Mouse (Mus musculus) left cerebral cortex, adult 11 months (tissue): ENCODE data around the gene Gipc2.
"Not testable (repeated sequence)": the region's sequence is repeated elsewhere in the genome, so short reads cannot be mapped to it uniquely, and the experiment has no call there.

Experiments
- DNase-seq: peaks from one replicate; pipeline ENCODE4 v3.0.0; 2022; ENCODE audit warnings: low spot score

Gipc2 gene

GRCm38 (mm10) chr3:152166099-152166423, at the start of gene Gipc2:
Gipc2 (minus strand) TSS chr3:152166230.
- DNase-seq: no peak

GRCm38 (mm10) chr3:152213416-152213815, 47.4 kb upstream of the Gipc2 start:
- DNase-seq: no peak

GRCm38 (mm10) chr3:152211731-152212279, 45.8 kb upstream of the Gipc2 start:
- no peak for DNase-seq

- no peak for DNase-seq
Observed at GRCm38 (mm10) chr3:152210728-152211391, 44.8 kb upstream of the Gipc2 start.

GRCm38 (mm10) chr3:152209967-152210634, 44.1 kb upstream of the Gipc2 start, which contains the start of the genes Dnajb4 and Fubp1:
Dnajb4 (minus strand) TSS chr3:152210302.
Fubp1 (plus strand) TSS chr3:152210422.
- peak; percentile 98 for DNase-seq

- DNase-seq: no peak
Observed at GRCm38 (mm10) chr3:152209177-152209966, 43.3 kb upstream of the Gipc2 start.

GRCm38 (mm10) chr3:152208096-152208885, 42.3 kb upstream of the Gipc2 start:
- DNase-seq: no peak

GRCm38 (mm10) chr3:152207156-152207555, 41.1 kb upstream of the Gipc2 start:
- no peak for DNase-seq

GRCm38 (mm10) chr3:152204577-152204976, 38.5 kb upstream of the Gipc2 start:
- no peak for DNase-seq

GRCm38 (mm10) chr3:152203996-152204395, 38.0 kb upstream of the Gipc2 start:
- DNase-seq: no peak

- DNase-seq: no peak
Observed at GRCm38 (mm10) chr3:152203411-152203810, 37.4 kb upstream of the Gipc2 start.

- no peak for DNase-seq
Observed at GRCm38 (mm10) chr3:152202942-152203341, 36.9 kb upstream of the Gipc2 start.

GRCm38 (mm10) chr3:152201651-152202050, 35.6 kb upstream of the Gipc2 start:
- DNase-seq: no peak

- DNase-seq: no peak
Observed at GRCm38 (mm10) chr3:152201181-152201580, 35.2 kb upstream of the Gipc2 start.

- no peak for DNase-seq
Observed at GRCm38 (mm10) chr3:152199125-152199524, 33.1 kb upstream of the Gipc2 start.

- not testable (repeated sequence) for DNase-seq
Observed at GRCm38 (mm10) chr3:152197246-152197645, 31.2 kb upstream of the Gipc2 start.

- DNase-seq: peak; percentile 83
Observed at GRCm38 (mm10) chr3:152193635-152194097, 27.6 kb upstream of the Gipc2 start.

GRCm38 (mm10) chr3:152193177-152193576, 27.1 kb upstream of the Gipc2 start:
- no peak for DNase-seq

- DNase-seq: no peak
Observed at GRCm38 (mm10) chr3:152192238-152192931, 26.4 kb upstream of the Gipc2 start.

- no peak for DNase-seq
Observed at GRCm38 (mm10) chr3:152191791-152192237, 25.8 kb upstream of the Gipc2 start.
